Mouse (Mus musculus): Measurements from ENCODE around the gene Nab2.

DNA sequence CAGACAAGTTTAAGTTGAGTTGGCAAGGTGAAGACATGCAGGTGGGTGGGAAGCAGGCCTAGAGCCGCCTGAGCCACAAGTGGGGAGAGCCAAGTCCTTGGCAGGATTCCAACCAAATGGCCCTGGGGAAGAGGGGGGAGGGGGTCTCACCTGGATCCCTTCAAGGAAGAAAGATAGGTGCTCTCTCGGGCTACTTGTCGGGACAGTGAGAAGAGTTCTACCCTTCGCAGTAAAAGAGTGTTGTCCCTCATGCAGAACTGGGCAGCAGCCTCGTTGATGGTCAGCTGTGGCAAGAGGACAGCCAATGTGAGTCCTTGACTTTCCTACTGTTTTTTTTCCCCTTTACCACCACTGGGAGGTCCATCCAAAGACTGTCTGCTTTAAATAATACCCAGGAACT lies 4.8 kb downstream of the Nab2 start:
- no peak for TF ChIP-seq CTCF (conservative IDR thresholded peaks at IDR 0.05; ENCODE audit: low read length)
- no peak for TF ChIP-seq NANOG (IDR thresholded peaks at IDR 0.05; ENCODE audit: borderline replicate concordance, low read length)
- TF ChIP-seq POU5F1 (IDR thresholded peaks at IDR 0.05; ENCODE audit: borderline replicate concordance, low read length), result no peak
